Mouse (Mus musculus) liver, embryonic 15.5 days (tissue): ENCODE results near the gene Itpkb. TPM values are rescaled to one million over a fixed set of nuclear protein-coding genes. Genes with fewer than 3 reads are reported as not detected.
A peak's percentile ranks its signal among the peaks of the same experiment; 100 is the strongest.

Experiments
- ATAC-seq: fragments of 200-750 bp; cut with Nextera tagmentation; 2 replicates; pipeline ENCODE4 v1.8.0; 2017; ENCODE audit warnings: moderate number of reproducible peaks, mild to moderate bottlenecking, moderate library complexity; ENCODE audit not compliant: insufficient read depth
- H3K27ac ChIP-seq: fragments of 300-500 bp; sonication (generic); replicated peaks from 2 replicates; pipeline ENCODE4 v1.5.1; 2015; ENCODE audit warnings: mild to moderate bottlenecking, inconsistent platforms
- H3K27me3 ChIP-seq: fragments of 300-500 bp; sonication (generic); 2 replicates; pipeline ENCODE4 v1.6.1; 2015; ENCODE audit warnings: mild to moderate bottlenecking, inconsistent platforms
- H3K36me3 ChIP-seq: fragments of 300-500 bp; sonication (generic); replicated peaks from 2 replicates; pipeline ENCODE4 v1.6.1; 2015; ENCODE audit warnings: moderate library complexity, mild to moderate bottlenecking, inconsistent platforms
- H3K4me1 ChIP-seq: fragments of 300-500 bp; sonication (generic); replicated peaks from 2 replicates; pipeline ENCODE4 v1.6.1; 2015; ENCODE audit warnings: inconsistent platforms
- H3K4me2 ChIP-seq: fragments of 300-500 bp; sonication (generic); 2 replicates; pipeline ENCODE4 v1.6.1; 2015; ENCODE audit warnings: moderate library complexity, mild to moderate bottlenecking, inconsistent platforms
- H3K4me3 ChIP-seq: fragments of 300-500 bp; sonication (generic); replicated peaks from 2 replicates; pipeline ENCODE4 v1.5.1; 2015; ENCODE audit warnings: mild to moderate bottlenecking, inconsistent platforms
- H3K9ac ChIP-seq: fragments of 300-500 bp; sonication (generic); 2 replicates; pipeline ENCODE4 v1.6.1; 2015; ENCODE audit warnings: moderate library complexity, mild to moderate bottlenecking, inconsistent platforms
- H3K9me3 ChIP-seq: fragments of 300-500 bp; sonication (generic); replicated peaks from 2 replicates; pipeline ENCODE4 v1.6.1; 2016; ENCODE audit warnings: inconsistent platforms
- WGBS: fragments of 180-500 bp; shearing (Covaris S2); methylation state at CpG from one replicate; pipeline ENCODE4 v1.1.7; 2015; ENCODE audit warnings: mixed read lengths; ENCODE audit not compliant: insufficient replicate concordance; 5-methylcytosine and 5-hydroxymethylcytosine counted together
- polyA plus RNA-seq: library from polyadenylated mRNA; unstranded; fragments of >200 nt; fragmentation: Nextera tagmentation; extraction: Ambion mirVana; gene quantifications from 2 replicates; pipeline ENCODE4 v1.2.1, GENCODE M21; 2015

Gene Itpkb
- polyA plus RNA-seq, 1 experiment from 2014 or later, result 1.3 TPM

DNA sequence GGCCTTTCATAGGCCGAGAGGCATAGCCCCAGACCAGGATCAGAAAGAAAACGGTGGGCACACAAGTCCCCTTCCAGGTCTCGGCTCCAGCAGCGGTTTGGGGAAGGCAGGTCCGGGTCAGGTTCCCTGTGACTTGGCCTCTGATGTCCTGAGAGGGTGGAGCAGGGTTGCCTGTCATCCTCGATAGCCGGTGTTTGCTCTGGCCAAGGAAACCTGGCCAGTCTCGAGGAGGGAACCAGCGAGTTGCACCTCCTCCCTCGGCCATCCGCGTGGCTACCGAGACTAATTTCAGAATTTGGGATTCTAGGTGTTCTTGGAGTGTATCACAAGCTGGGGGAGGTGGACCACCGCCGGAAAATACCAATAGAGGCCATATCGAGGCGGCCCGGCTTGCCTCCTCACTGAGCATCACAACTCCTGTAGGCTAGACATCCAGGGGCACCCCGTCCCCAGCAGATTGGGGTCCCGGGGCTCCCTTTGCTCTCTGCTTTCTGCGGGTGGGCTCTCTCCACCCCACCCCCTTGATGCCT, 1.3 kb downstream of the Itpkb start:
- Histone ChIP-seq H3K27ac (no peak overlapping the region), H3K4me1 (peaks cover 50% of the 10 kb centered on the region)
- no peak for ATAC-seq

DNA sequence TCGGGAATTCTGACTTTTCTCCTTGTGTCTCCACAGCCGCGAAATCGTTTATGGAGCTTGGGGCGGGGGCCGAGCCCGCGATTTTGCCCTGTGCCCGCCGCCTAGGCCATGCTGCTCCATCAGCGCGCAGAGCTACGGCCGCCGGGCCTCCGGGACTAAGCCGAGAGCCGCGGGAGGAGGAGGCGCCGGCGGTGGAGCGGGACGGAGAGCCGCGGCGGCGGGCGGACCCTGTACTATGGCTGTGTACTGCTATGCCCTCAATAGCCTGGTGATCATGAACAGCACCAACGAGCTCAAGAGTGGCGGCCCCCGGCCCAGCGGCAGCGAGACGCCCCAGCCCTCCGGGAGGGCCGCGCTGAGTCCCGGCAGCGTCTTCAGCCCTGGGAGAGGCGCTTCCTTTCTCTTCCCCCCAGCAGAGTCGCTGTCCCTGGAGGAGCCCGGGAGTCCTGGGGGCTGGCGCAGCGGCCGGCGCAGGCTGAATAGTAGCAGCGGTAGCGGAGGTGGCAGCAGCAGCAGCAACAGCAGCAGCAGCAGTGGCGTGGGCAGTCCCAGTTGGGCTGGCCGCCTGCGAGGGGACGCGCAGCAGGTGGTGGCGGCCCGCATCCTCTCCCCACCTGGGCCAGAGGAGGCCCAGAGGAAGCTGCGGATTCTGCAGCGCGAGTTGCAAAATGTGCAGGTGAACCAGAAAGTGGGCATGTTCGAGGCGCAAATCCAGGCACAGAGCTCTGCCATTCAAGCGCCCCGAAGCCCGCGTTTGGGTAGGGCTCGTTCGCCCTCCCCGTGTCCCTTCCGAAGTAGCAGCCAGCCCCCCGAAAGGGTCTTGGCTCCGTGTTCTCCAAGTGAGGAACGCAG, 2.0 kb downstream of the Itpkb start:
- Histone ChIP-seq H3K4me2 (peak overlapping the region; percentile 76), H3K27me3 (peaks cover 51% of the 10 kb centered on the region), H3K9me3 (no peaks in the 10 kb centered on the region), H3K9ac (no peak overlapping the region), H3K27ac (no peak overlapping the region), H3K4me1 (peaks cover 50% of the 10 kb centered on the region), H3K4me3 (peak overlapping the region; percentile 60), H3K36me3 (no peaks in the 10 kb centered on the region)
- WGBS, result 17% methylated on average over 72 of the region's 72 CpGs
- ATAC-seq, result no peak

More for the DNA sequence above, 1.3 kb downstream of the Itpkb start:
- no peaks in the 10 kb centered on the region for H3K9me3 ChIP-seq
- H3K4me3 ChIP-seq, result peak overlapping the region; percentile 60
- WGBS, result under 1% methylated on average over 21 of the region's 21 CpGs
- H3K9ac ChIP-seq, result peak overlapping the region; percentile 53; the same call in 1 of the 2 replicates
- H3K4me2 ChIP-seq, result peak overlapping the region; percentile 76
- peaks cover 51% of the 10 kb centered on the region for H3K27me3 ChIP-seq
- H3K36me3 ChIP-seq, result no peaks in the 10 kb centered on the region

DNA sequence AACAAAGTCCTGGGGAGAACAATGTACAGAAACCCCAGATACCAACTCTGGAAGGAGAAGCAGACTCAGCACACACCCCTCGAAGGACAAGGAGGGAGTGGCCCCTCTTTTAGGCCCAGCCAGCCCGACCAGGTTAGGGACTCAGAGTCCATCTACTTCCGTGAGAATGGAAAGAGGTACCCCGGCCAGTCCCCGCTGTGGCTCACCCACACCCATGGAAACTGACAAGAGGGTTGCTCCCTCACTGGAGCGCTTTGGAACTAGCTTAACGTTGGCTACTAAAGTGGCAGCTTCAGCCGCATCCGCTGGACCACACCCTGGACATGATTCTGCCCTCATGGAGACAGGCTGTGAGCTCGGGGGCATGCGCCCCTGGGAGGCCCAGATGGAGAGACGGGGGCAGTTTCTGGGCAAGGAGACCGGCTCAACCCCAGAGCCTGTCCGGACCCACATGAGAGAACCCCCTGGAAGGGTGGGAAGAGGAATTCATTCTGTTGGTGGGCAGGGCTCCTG, 2.7 kb downstream of the Itpkb start:
- H3K4me3 ChIP-seq, result peak overlapping the region; percentile 60; the same call in 1 of the 2 replicates
- ATAC-seq, result no peak
- no peak overlapping the region for H3K27ac ChIP-seq
- peak overlapping the region; percentile 76 for H3K4me2 ChIP-seq
- 67% methylated on average over 14 of the region's 14 CpGs for WGBS
- peaks cover 50% of the 10 kb centered on the region for H3K4me1 ChIP-seq
- H3K9me3 ChIP-seq, result no peaks in the 10 kb centered on the region
- H3K36me3 ChIP-seq, result no peaks in the 10 kb centered on the region
- H3K9ac ChIP-seq, result no peak overlapping the region
- H3K27me3 ChIP-seq, result peaks cover 51% of the 10 kb centered on the region

DNA sequence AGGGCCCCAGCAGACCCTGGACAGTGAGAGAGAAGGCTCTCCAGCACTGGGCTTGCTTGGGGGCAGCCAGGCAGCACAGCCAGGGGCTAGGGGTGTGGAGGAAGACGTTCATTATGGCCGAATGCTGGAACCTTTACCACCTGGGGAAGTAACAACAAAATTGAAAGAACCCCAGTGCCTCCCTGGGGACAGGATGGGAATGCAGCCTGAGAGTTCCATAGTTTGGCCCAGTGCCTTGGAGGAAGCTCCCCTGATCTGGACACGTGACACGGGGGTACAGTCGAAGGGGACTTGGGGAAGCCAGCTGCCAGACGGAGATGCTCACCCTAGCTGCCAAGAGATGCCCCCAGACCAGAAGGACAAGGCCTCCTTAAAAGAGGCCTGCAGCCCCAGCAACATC, 3.3 kb downstream of the Itpkb start:
- H3K4me2 ChIP-seq, result peak overlapping the region; percentile 76
- 61% methylated on average over 6 of the region's 6 CpGs for WGBS

DNA sequence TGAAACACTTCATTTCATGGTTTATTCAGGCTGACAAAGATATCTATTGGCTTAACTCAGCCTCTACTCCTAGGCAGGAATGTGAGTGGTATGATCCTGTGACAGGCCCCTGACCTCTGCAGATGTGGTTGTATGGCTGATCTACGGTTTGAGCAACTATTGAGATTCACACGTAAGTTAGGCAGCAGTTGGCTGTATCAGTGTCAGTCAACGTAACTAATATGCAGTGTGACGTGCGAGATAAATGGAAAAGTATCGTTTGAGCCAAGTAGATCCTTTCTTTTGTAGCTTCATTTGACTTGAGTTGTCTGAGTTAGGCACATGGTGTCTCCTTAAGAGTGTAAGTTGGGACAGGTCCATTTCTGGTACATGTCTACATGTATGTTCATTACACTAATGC, 4.3 kb downstream of the Itpkb start:
- Histone ChIP-seq H3K4me3 (no peak overlapping the region), H3K4me1 (peaks cover 46% of the 10 kb centered on the region), H3K4me2 (peak overlapping the region; percentile 16; the same call in 1 of the 2 replicates), H3K9ac (no peak overlapping the region), H3K27me3 (peaks cover 49% of the 10 kb centered on the region), H3K36me3 (no peaks in the 10 kb centered on the region), H3K9me3 (no peaks in the 10 kb centered on the region), H3K27ac (no peak overlapping the region)
- WGBS, result 30% methylated on average over 6 of the region's 6 CpGs
- no peak for ATAC-seq

More for the DNA sequence above, 3.3 kb downstream of the Itpkb start:
- H3K9me3 ChIP-seq, result no peaks in the 10 kb centered on the region
- no peak for ATAC-seq
- peaks cover 50% of the 10 kb centered on the region for H3K4me1 ChIP-seq
- no peak overlapping the region for H3K9ac ChIP-seq
- peaks cover 51% of the 10 kb centered on the region for H3K27me3 ChIP-seq
- no peak overlapping the region for H3K27ac ChIP-seq
- no peak overlapping the region for H3K4me3 ChIP-seq
- H3K36me3 ChIP-seq, result no peaks in the 10 kb centered on the region

DNA sequence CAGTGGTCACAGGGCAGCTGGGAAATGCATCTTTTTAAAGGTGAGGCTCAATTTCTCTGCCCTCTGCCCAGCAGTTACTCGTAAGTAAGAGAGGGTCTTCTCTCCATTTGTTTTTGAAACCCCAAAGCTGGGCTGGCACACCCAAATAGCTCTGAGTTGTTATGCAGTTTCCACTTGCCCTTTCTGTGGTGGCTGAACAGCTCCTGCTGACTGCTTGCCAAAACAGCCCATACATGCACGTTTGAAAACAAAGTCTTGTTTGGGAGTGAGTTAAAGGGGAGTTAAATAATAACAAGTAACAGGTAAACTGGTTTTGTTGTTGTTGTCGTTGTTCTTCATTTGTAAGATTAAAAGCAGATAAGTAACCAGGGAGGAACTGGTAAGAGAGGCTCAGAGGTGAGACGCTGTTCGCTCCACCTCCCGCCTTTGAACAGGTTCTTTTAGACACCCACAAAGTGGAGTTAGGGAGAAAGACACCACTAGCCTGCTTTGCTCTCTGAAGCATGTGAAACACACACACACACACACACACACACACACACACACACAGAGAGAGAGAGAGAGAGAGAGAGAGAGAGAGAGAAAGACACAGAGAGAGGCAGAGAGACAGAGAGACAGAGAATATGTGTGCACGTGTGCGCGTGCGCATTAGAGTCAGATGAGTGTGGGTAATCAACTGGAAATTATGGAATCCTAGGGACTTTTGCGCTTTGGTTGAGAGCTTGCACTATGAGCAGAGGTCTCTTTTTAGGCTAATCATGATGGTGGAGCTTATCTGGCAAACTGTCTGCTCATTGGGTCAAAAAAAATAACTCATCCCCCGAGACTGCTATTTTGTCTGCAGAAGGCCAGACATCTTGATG, 5.5 kb downstream of the Itpkb start:
- Histone ChIP-seq H3K36me3 (no peaks in the 10 kb centered on the region), H3K9ac (no peak overlapping the region), H3K27me3 (peaks cover 38% of the 10 kb centered on the region), H3K9me3 (no peaks in the 10 kb centered on the region), H3K27ac (no peak overlapping the region), H3K4me2 (no peak overlapping the region; the same call in 1 of the 2 replicates), H3K4me1 (peaks cover 36% of the 10 kb centered on the region), H3K4me3 (no peak overlapping the region)
- no peak for ATAC-seq
- 64% methylated on average over 12 of the region's 12 CpGs for WGBS

DNA sequence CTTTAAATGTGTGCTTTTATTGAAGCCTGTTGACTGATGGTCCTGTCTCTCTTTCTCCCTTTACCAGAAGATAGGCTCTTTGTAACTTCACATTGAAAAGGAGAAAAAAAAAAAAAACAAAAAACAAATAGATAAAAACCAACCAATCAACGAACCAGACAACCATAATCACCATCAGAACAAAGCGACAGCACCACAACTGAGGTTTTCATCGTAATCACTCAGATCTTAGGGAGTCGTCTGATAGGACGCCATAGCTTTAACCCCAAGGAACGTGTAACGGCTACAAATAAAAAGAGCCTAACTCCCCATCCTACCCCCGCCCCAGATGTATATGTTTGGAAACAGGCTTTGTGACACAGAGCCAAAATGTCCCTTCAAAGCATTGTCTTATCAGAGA, 8.1 kb downstream of the Itpkb start:
- Histone ChIP-seq H3K27me3 (peaks cover 12% of the 10 kb centered on the region), H3K27ac (no peak overlapping the region), H3K9me3 (no peaks in the 10 kb centered on the region), H3K4me2 (no peak overlapping the region), H3K9ac (no peak overlapping the region), H3K36me3 (no peaks in the 10 kb centered on the region), H3K4me1 (peaks cover 10% of the 10 kb centered on the region), H3K4me3 (no peak overlapping the region)
- no peak for ATAC-seq
- 63% methylated on average over 8 of the region's 8 CpGs for WGBS

DNA sequence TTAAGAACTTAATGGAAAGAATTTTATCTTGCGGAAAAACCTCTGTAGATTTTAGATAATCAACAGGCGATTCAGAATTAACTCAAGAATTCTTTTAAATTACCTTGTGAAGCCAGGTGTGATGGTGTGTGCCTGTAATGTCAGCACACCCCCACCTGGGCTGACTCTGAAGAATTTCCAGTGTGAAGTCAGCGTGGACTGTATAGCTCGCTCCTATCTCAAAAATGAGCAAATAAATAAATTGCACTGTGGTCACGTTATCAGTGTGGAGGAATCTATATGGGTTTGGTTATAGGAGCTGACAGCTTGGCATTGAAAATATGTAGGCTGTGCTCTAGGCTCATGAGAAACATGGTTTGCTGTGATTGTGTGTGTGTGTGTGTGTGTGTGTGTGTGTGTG, 8.9 kb downstream of the Itpkb start:
- H3K4me2 ChIP-seq, result no peak overlapping the region
- 0 out of 2 replicates have a peak, but pooled peaks cover 4% of the 10 kb centered on the region for H3K27me3 ChIP-seq
- H3K4me3 ChIP-seq, result no peak overlapping the region
- no peak overlapping the region for H3K27ac ChIP-seq
- no peak overlapping the region for H3K9ac ChIP-seq
- WGBS, result 59% methylated on average over 5 of the region's 5 CpGs
- ATAC-seq, result no peak
- H3K4me1 ChIP-seq, result peaks cover 3% of the 10 kb centered on the region; the same call in 1 of the 2 replicates
- no peaks in the 10 kb centered on the region for H3K9me3 ChIP-seq
- H3K36me3 ChIP-seq, result no peaks in the 10 kb centered on the region

DNA sequence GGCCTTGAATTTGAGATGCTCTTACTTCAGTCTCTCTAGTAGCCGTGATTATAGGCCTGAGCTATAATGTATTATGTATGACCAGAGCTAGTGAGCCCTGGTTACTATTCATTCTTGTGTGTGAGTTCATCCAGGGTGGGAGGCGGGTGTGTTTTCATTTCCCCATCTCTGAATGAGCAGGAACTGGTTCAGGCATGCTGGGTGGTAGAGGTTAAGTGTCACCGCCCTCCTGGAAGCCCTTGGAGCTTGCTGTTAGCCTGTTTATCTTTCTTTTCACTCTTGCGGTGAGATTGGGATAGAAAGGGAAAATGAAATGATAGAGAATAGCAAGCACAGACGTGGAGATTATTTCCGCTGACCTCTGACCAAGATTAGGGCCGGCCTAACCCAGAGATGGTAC, 12.7 kb downstream of the Itpkb start:
- no peak overlapping the region for H3K27ac ChIP-seq
- WGBS, result 52% methylated on average over 7 of the region's 7 CpGs

DNA sequence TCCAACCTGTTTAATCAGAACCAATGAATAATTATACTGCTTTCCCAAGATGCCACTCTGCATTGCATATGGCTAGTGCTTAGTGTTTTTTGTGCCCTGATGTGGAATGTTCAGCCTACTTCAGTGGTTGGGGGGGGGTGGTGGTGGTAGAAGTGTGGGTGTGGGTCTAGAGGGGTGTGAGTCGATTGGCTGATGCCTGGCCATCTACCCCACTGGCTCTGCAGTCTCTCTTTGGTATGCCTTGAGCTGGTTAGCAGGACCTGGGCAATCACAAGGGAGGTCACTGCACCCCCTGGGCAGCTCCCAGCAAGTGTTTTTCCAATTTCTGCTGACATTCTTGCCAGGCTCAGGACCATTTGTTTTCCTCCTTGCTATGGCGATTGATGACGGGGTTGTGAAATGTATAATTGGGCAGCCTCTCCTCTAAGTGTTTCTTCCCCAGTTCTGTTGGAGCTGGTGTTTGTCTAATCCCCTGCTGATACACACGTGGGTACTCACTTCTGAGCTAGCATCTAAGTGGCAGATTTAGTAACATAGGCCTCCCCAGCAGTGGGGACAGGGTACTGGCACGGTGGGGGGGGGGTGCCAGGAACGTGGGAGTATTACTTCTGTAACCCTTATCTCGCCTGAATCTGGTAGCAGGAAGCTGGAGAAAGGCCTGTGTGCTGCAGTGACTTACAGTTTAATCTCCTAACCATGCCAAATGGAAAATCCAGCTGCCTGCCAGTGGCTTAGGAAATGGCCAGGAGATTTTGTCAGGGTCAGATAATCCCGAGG, 13.3 kb downstream of the Itpkb start:
- H3K4me1 ChIP-seq, result no peaks in the 10 kb centered on the region
- no peak for ATAC-seq
- H3K4me3 ChIP-seq, result no peak overlapping the region
- H3K27me3 ChIP-seq, result no peaks in the 10 kb centered on the region
- 32% methylated on average over 8 of the region's 8 CpGs for WGBS
- H3K27ac ChIP-seq, result no peak overlapping the region
- H3K9me3 ChIP-seq, result no peaks in the 10 kb centered on the region
- H3K36me3 ChIP-seq, result no peaks in the 10 kb centered on the region
- H3K9ac ChIP-seq, result no peak overlapping the region
- no peak overlapping the region for H3K4me2 ChIP-seq

More for the DNA sequence above, 12.7 kb downstream of the Itpkb start:
- Histone ChIP-seq H3K27me3 (no peaks in the 10 kb centered on the region), H3K9ac (no peak overlapping the region), H3K4me1 (no peaks in the 10 kb centered on the region), H3K4me2 (no peak overlapping the region), H3K4me3 (no peak overlapping the region), H3K9me3 (no peaks in the 10 kb centered on the region), H3K36me3 (no peaks in the 10 kb centered on the region)
- no peak for ATAC-seq
